Mouse (Mus musculus): ENCODE data around the gene Mogs.

Mogs gene

GRCm38 (mm10) chr6:83115011-83115671, at the start of gene Mogs:
TSS of gene Mogs (plus strand) at chr6:83115496.
- in situ Hi-C loops (cut with MboI, MseI) = loop anchor here in 1 of 2 experiments (5.0 to 10.0 kb wide), 2 partner anchors 43 to 880 kb away; partner anchors contain the start of gene Tlx2

DNA sequence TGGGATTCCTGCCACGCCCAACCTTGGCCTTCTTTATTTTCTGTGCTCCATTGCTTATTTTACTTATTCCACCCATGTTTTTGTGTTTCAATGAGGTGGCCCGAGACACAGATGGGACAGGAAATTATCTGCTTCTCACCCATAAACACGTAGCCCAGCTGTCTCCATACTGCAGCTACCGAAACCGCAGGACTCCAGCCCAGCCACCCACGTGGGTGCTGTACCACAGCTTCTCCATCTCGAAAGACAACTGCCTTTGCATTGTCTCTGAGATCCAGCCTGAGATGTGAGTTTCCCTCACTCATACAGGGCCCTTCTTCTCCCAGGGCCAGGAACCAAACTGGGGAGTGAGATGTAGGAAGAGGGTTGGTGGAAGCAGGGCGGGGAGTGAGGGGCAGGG, 49.3 kb upstream of the Mogs start:
- in situ Hi-C loops (cut with MboI, MseI) = no loop called here

DNA sequence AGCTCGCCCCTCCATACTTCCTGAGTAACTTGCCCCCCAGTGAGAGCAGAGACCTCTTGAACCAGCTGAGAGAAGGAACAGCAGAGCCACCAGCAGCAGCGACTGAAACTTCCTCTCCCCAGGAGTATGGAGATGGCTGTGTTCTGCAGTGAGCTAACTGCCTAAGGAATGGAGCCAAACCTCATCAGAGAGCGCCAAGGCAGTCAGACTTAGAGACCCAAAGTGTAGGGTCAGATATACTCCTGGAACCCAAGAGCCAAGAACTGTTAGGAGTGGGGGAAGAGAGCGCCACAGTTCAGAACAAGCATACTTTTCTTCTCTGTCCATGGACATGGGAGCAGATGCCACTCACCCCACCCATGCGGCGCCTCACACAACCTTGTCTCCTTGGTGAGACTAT, 48.9 kb upstream of the Mogs start:
- in situ Hi-C loops (cut with MboI, MseI) = no loop called here

GRCm38 (mm10) chr6:83068221-83068620, 47.1 kb upstream of the Mogs start:
- in situ Hi-C loops (cut with MboI, MseI) = no loop called here

- in situ Hi-C loops (cut with MboI, MseI) = no loop called here
Observed at GRCm38 (mm10) chr6:83068706-83069487, 46.4 kb upstream of the Mogs start.

GRCm38 (mm10) chr6:83069488-83070246, 45.6 kb upstream of the Mogs start:
- in situ Hi-C loops (cut with MboI, MseI) = loop anchor here in 1 of 2 experiments (5.0 kb wide), 1 partner anchor 48 kb away; the partner anchor contains the start of gene Mogs

GRCm38 (mm10) chr6:83070247-83070310, 45.2 kb upstream of the Mogs start, which contains the start of gene Tlx2:
TSS of gene Tlx2 (minus strand) at chr6:83070293.
- in situ Hi-C loops (cut with MboI, MseI) = loop anchor here in 1 of 2 experiments (5.0 kb wide), 1 partner anchor 47 kb away; the partner anchor contains the start of gene Mogs

- in situ Hi-C loops (cut with MboI, MseI) = loop anchor here in 1 of 2 experiments (5.0 kb wide), 1 partner anchor 47 kb away; the partner anchor contains the start of gene Mogs
Observed at GRCm38 (mm10) chr6:83070311-83071219, 44.7 kb upstream of the Mogs start.

DNA sequence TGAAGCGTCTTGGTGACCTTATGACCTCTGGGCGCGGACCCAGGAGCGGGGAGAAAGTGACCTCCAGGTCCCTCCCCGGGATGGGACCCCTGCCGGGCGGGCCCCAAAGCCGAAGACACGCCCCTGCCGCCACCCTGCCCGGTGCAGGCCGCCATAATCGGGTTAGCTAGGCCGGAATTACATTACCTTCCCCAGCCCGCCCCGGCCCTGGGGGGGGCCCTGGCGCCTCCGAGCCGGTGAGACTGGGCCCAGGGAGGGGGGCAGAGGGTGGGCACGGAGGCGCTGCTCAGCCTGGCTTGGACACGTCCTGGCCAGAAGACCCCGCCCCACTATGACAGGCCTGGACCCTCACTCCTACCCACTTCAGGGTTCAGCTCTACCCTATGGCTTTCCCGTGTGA, 44.1 kb upstream of the Mogs start:
- in situ Hi-C loops (cut with MboI, MseI) = loop anchor here in 1 of 2 experiments (5.0 kb wide), 1 partner anchor 46 kb away; the partner anchor contains the start of gene Mogs

DNA sequence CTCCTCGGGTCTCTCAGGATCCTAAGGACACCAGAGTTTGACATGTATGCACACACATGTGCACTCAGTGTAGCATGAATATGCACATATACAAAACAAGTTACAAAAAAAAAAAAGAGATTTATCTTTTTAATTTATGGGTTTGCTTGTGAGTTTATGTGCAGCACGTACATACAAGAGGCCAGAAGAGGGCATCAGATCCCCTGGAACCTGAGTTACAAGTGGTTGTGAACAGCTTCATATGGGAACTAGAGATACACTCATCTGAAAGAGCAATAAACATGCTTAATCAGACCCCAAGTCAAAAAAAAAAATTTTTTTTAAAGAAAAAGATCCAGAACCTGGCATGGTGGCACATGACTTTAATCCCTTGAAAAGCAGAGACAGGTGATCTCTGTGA, 40.3 kb upstream of the Mogs start:
- in situ Hi-C loops (cut with MboI, MseI) = loop anchor here in 1 of 2 experiments (5.0 kb wide), 1 partner anchor 42 kb away; the partner anchor contains the start of gene Mogs

DNA sequence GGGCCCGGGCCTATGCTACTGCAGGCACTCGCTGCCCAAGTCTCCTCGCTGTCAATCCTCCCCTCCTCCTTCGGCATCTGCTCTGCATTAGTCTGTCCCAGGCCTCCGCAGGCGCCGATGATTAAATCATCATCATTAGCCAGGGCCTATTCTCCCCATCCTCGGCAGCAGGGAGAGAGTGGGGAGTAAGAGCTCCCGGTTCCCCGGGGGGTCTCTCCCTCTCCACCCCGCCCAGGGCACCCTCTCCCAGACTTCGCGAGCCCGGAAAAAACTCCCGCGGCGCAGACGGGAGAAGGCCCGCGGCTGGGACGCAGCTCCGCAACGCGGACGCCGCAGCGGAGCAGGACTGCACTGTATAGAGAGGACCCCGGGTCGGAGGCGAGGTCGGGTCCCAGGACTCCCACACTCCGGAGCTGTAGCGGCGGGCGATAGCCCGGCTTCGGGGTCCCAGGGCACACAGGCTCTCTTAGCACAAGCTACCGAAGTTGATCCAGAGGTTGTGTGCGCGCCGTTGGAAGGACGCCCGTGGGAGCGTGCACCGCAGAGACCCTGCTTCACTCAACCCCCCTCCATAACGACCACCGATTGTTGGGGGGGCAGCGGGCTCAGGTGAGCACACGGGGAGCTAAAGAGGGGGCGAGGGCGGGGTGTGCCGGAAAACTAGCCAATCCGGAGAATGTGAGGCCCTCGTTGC, 37.5 kb upstream of the Mogs start, which contains the start of gene Pcgf1:
Pcgf1 (plus strand) TSS at position 240 of the 694 bp plus-strand sequence.
- in situ Hi-C loops (cut with MboI, MseI) = no loop called here

- in situ Hi-C loops (cut with MboI, MseI) = no loop called here
Observed at GRCm38 (mm10) chr6:83078324-83078858, 36.9 kb upstream of the Mogs start.

DNA sequence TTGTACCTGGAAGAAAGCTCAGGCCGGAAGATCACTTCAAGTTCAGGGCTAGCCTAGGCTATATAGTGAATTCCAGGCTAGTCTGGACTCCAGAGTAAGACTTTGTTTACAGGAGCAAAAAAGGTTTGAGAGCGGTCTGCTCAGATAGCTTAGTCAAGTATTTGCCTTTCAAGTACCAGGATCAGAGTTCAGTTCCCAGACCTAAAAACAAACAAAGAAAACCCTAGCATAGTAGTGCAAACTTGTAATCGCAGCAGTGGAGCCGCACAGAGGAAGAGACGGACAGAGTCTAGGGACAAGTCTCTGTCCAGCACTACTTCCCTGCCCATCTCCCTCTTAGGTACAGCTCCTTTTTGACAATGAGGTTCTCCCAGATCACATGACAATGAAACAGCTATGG, 35.1 kb upstream of the Mogs start:
- in situ Hi-C loops (cut with MboI, MseI) = loop anchor here in 1 of 2 experiments (5.0 kb wide), 1 partner anchor 78 kb away; no protein-coding TSS in a partner anchor

- in situ Hi-C loops (cut with MboI, MseI) = loop anchor here in 1 of 2 experiments (5.0 kb wide), 1 partner anchor 81 kb away; no protein-coding TSS in a partner anchor
Observed at GRCm38 (mm10) chr6:83083497-83083896, 31.8 kb upstream of the Mogs start.

- in situ Hi-C loops (cut with MboI, MseI) = loop anchor here in 1 of 2 experiments (5.0 kb wide), 1 partner anchor 82 kb away; no protein-coding TSS in a partner anchor
Observed at GRCm38 (mm10) chr6:83084477-83084876, 30.8 kb upstream of the Mogs start.

DNA sequence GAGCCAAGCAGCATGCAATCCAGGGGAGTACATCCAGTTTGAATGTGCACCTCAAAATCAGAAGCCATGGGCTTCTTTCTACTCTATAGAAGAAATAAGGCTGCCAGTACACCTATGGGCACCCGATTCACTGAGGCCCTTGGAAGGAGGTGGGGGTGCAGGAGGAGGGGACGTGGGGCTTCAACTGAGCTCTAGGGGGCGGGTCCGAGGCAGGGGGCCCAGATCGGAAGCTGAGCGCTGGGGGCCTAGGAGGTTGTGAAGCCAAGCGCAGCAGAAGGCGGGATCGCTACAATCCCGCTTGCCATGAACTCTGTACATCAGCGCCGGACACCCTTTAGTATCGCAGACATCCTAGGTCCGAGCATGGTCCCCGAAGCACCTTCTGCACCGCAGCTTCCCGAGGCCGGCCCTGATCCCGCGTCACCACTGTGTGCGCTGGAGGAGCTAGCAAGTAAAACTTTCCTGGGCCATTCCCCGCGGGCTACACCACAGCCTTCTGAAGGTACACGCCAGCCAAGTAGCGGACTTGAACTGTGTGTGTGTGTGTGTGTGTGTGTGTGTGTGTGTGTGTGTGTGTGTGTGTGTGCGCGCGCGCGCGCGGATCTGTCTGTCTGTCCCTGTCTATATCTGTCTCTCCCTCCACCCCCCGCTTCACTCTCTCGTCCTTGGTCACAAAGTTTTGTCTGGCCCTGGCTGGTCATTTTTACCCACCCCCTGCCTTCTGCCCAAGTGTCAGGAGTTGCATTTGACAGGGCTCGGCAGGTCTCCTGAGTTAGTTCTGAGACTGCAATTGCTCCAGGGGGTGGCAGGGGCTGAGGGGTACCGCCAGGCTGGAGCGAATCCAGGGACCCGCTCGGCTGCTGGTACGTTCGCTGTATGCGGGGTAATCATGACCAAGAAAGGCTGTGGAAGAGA, 28.9 kb upstream of the Mogs start, which contains the start of gene Lbx2:
Lbx2 (plus strand) TSS at position 247 of the 915 bp plus-strand sequence.
- in situ Hi-C loops (cut with MboI, MseI) = no loop called here

- in situ Hi-C loops (cut with MboI, MseI) = no loop called here
Observed at GRCm38 (mm10) chr6:83087205-83087925, 27.9 kb upstream of the Mogs start.

- in situ Hi-C loops (cut with MboI, MseI) = no loop called here
Observed at GRCm38 (mm10) chr6:83087926-83088260, 27.4 kb upstream of the Mogs start.

Measured in T-helper 17 cell (primary cell).